Mouse (Mus musculus) lung, postnatal 10 days (tissue): ENCODE measurements around the gene Psma4.
A peak's percentile ranks its signal among the peaks of the same experiment; 100 is the strongest.
"Not testable (repeated sequence)": the region's sequence is repeated elsewhere in the genome, so short reads cannot be mapped to it uniquely, and the experiment has no call there.

Experiments
- DNase-seq: peaks from one replicate; pipeline ENCODE4 v3.0.0; 2021

Gene Psma4

GRCm38 (mm10) chr9:54950575-54951321 lies at the start of gene Psma4, which contains the start of gene AY074887:
Psma4 (plus strand) TSS chr9:54950790.
AY074887 (minus strand) TSS chr9:54950998.
- DNase-seq: peak; percentile 94

- DNase-seq: no peak
Observed at GRCm38 (mm10) chr9:54909446-54909845, 41.1 kb upstream of the Psma4 start.

- no peak for DNase-seq
Observed at GRCm38 (mm10) chr9:54915576-54915975, 35.0 kb upstream of the Psma4 start.

GRCm38 (mm10) chr9:54916401-54916800 lies 34.2 kb upstream of the Psma4 start:
- DNase-seq: peak; percentile 24

GRCm38 (mm10) chr9:54917010-54917677 lies 33.4 kb upstream of the Psma4 start, which contains the start of gene Hykk:
Hykk (plus strand) TSS chr9:54917283.
- DNase-seq: peak; percentile 97

GRCm38 (mm10) chr9:54918191-54918590 lies 32.4 kb upstream of the Psma4 start:
- no peak for DNase-seq

- DNase-seq: no peak
Observed at GRCm38 (mm10) chr9:54918781-54919180, 31.8 kb upstream of the Psma4 start.

GRCm38 (mm10) chr9:54919946-54920345 lies 30.6 kb upstream of the Psma4 start:
- DNase-seq: no peak

GRCm38 (mm10) chr9:54930741-54931140 lies 19.8 kb upstream of the Psma4 start:
- DNase-seq: no peak

GRCm38 (mm10) chr9:54931765-54932164 lies 18.8 kb upstream of the Psma4 start:
- no peak for DNase-seq

GRCm38 (mm10) chr9:54932379-54932778 lies 18.2 kb upstream of the Psma4 start:
- DNase-seq: no peak

- DNase-seq: no peak
Observed at GRCm38 (mm10) chr9:54942071-54942470, 8.5 kb upstream of the Psma4 start.

GRCm38 (mm10) chr9:54944467-54944866 lies 6.1 kb upstream of the Psma4 start:
- DNase-seq: no peak

GRCm38 (mm10) chr9:54946256-54946655 lies 4.3 kb upstream of the Psma4 start:
- no peak for DNase-seq

GRCm38 (mm10) chr9:54949465-54949864 lies 1.1 kb upstream of the Psma4 start:
- no peak for DNase-seq

- not testable (repeated sequence) for DNase-seq
Observed at GRCm38 (mm10) chr9:54950162-54950561, 428 bp upstream of the Psma4 start.

- DNase-seq: no peak
Observed at GRCm38 (mm10) chr9:54961059-54961458, 10.5 kb downstream of the Psma4 start.

GRCm38 (mm10) chr9:54963669-54964068 lies 13.1 kb downstream of the Psma4 start:
- DNase-seq: no peak

GRCm38 (mm10) chr9:54969972-54970637 lies 19.5 kb downstream of the Psma4 start:
- no peak for DNase-seq

GRCm38 (mm10) chr9:54980674-54981073 lies 30.1 kb downstream of the Psma4 start, which contains the start of gene Chrna5:
Chrna5 (plus strand) TSS chr9:54980880.
- no peak for DNase-seq

GRCm38 (mm10) chr9:54981291-54982191 lies 31.0 kb downstream of the Psma4 start:
- peak; percentile 21 for DNase-seq

- no peak for DNase-seq
Observed at GRCm38 (mm10) chr9:54982401-54982800, 31.8 kb downstream of the Psma4 start.
